Mouse (Mus musculus): ENCODE measurements around the gene Gm20721.

GRCm38 (mm10) chr2:174287921-174288320 lies 58.6 kb downstream of the Gm20721 start:
- TF ChIP-seq CTCF (IDR thresholded peaks at IDR 0.05; ENCODE audit: control insufficient read depth, insufficient read depth, insufficient read length) (no peak), CEBPB (IDR thresholded peaks at IDR 0.05; ENCODE audit: low read depth) (no peak), MAX (IDR thresholded peaks at IDR 0.05) (no peak), USF1 (IDR thresholded peaks at IDR 0.05; ENCODE audit: low read depth) (no peak), MYOD1 (IDR thresholded peaks at IDR 0.05; ENCODE audit: control insufficient read depth, insufficient read length, low read depth) (no peak)
